Mouse (Mus musculus): ENCODE measurements around the gene Trpc5.

Gene Trpc5

GRCm38 (mm10) chrX:144688142-144688206 is at the start of gene Trpc5:
Gene Trpc5, minus strand, starts transcription at chrX:144688180.
- no peak for DNase-seq

GRCm38 (mm10) chrX:144716330-144716729 is 28.4 kb upstream of the Trpc5 start:
- no peak for DNase-seq

- DNase-seq = no peak
Measured at GRCm38 (mm10) chrX:144689859-144690181, 1.8 kb upstream of the Trpc5 start.

- DNase-seq = no peak
Measured at GRCm38 (mm10) chrX:144689119-144689858, 1.3 kb upstream of the Trpc5 start.

GRCm38 (mm10) chrX:144688207-144689118 is 483 bp upstream of the Trpc5 start, which contains the start of gene Rtl4:
Gene Rtl4, plus strand, starts transcription at chrX:144688907.
- no peak for DNase-seq

GRCm38 (mm10) chrX:144687742-144688141 is 238 bp downstream of the Trpc5 start:
- no peak for DNase-seq

- no peak for DNase-seq
Measured at GRCm38 (mm10) chrX:144652196-144652595, 35.8 kb downstream of the Trpc5 start.

GRCm38 (mm10) chrX:144645394-144645793 is 42.6 kb downstream of the Trpc5 start:
- DNase-seq = no peak

- DNase-seq = no peak
Measured at GRCm38 (mm10) chrX:144644756-144645155, 43.2 kb downstream of the Trpc5 start.

GRCm38 (mm10) chrX:144612753-144613152 is 75.2 kb downstream of the Trpc5 start:
- DNase-seq = no peak

GRCm38 (mm10) chrX:144536431-144536830 is 151.5 kb downstream of the Trpc5 start:
- DNase-seq = no peak

- DNase-seq = peak; percentile 9 to 59
Measured at GRCm38 (mm10) chrX:144526042-144526441, 161.9 kb downstream of the Trpc5 start.

- DNase-seq = no peak
Measured at GRCm38 (mm10) chrX:144523239-144523638, 164.7 kb downstream of the Trpc5 start.

GRCm38 (mm10) chrX:144491394-144491793 is 196.6 kb downstream of the Trpc5 start:
- no peak for DNase-seq

- DNase-seq = no peak
Measured at GRCm38 (mm10) chrX:144464416-144464815, 223.6 kb downstream of the Trpc5 start.

- DNase-seq = no peak
Measured at GRCm38 (mm10) chrX:144456281-144456680, 231.7 kb downstream of the Trpc5 start, which contains the start of gene Trpc5os. Gene Trpc5os, plus strand, starts transcription at chrX:144456581.

- no peak for DNase-seq
Measured at GRCm38 (mm10) chrX:144423848-144424247, 264.1 kb downstream of the Trpc5 start.

GRCm38 (mm10) chrX:144421091-144421490 is 266.9 kb downstream of the Trpc5 start:
- no peak for DNase-seq

- DNase-seq = no peak
Measured at GRCm38 (mm10) chrX:144420259-144420658, 267.7 kb downstream of the Trpc5 start.

GRCm38 (mm10) chrX:144408036-144408435 is 279.9 kb downstream of the Trpc5 start:
- no peak for DNase-seq

- peak; percentile 3 to 11 for DNase-seq
Measured at GRCm38 (mm10) chrX:144403526-144403925, 284.5 kb downstream of the Trpc5 start.

GRCm38 (mm10) chrX:144374196-144374595 is 313.8 kb downstream of the Trpc5 start:
- DNase-seq = no peak

GRCm38 (mm10) chrX:144338355-144338754 is 349.6 kb downstream of the Trpc5 start:
- DNase-seq = no peak

GRCm38 (mm10) chrX:144337938-144338337 is 350.0 kb downstream of the Trpc5 start:
- DNase-seq = no peak

Measured in thymus, adult 18-20 months (tissue).